Mouse (Mus musculus) intestine, postnatal 0 days (tissue): ENCODE measurements around the gene Gabrb3. TPM values are rescaled to one million over a fixed set of nuclear protein-coding genes. Genes with fewer than 3 reads are reported as not detected.
A peak's percentile ranks its signal among the peaks of the same experiment; 100 is the strongest.

ENCODE experiments used
- ATAC-seq: fragments of 200-750 bp; cut with Nextera tagmentation; 2 replicates; pipeline ENCODE4 v1.8.0; 2017; ENCODE audit warnings: mild to moderate bottlenecking, moderate TSS enrichment, moderate library complexity
- H3K27ac ChIP-seq: fragments of 300-500 bp; sonication (generic); 2 replicates; pipeline ENCODE4 v1.5.1; 2014; ENCODE audit warnings: mild to moderate bottlenecking, low read depth, low read length, moderate library complexity
- H3K27me3 ChIP-seq: fragments of 300-500 bp; sonication (generic); replicated peaks from 2 replicates; pipeline ENCODE4 v1.6.1; 2014; ENCODE audit warnings: low read length, mixed read lengths; ENCODE audit not compliant: control insufficient read depth, insufficient read depth
- H3K36me3 ChIP-seq: fragments of 300-500 bp; sonication (generic); 2 replicates; pipeline ENCODE4 v1.6.1; 2014; ENCODE audit warnings: mild to moderate bottlenecking, moderate library complexity; ENCODE audit not compliant: control insufficient read depth, insufficient read depth
- H3K4me1 ChIP-seq: fragments of 300-500 bp; sonication (generic); replicated peaks from 2 replicates; pipeline ENCODE4 v1.6.1; 2014; ENCODE audit warnings: antibody characterized with exemption, low read length, mixed read lengths; ENCODE audit not compliant: control insufficient read depth, insufficient read depth
- H3K4me2 ChIP-seq: fragments of 300-500 bp; sonication (generic); replicated peaks from 2 replicates; pipeline ENCODE4 v1.6.1; 2014; ENCODE audit warnings: low read depth, mild to moderate bottlenecking, moderate library complexity
- H3K4me3 ChIP-seq: fragments of 300-500 bp; sonication (generic); 2 replicates; pipeline ENCODE4 v1.5.1; 2014; ENCODE audit warnings: low read depth, low read length
- H3K9ac ChIP-seq: fragments of 300-500 bp; sonication (generic); 2 replicates; pipeline ENCODE4 v1.6.1; 2014; ENCODE audit warnings: mild to moderate bottlenecking, low read depth, low read length
- H3K9me3 ChIP-seq: fragments of 300-500 bp; sonication (generic); 2 replicates; pipeline ENCODE4 v1.6.1; 2016; ENCODE audit warnings: mixed run types; ENCODE audit not compliant: control insufficient read depth
- CTCF ChIP-seq: sonication (generic); IDR thresholded peaks from 2 replicates; pipeline ENCODE4 v1.5.1; 2016; ENCODE audit warnings: low read depth, mild to moderate bottlenecking, control low read depth, antibody characterized with exemption, moderate library complexity
- WGBS: fragments of 180-500 bp; shearing (Covaris S2); extraction: QIAGEN DNeasy Blood & Tissue Kit; methylation state at CpG from one replicate; pipeline ENCODE4 v1.1.7; 2014; 5-methylcytosine and 5-hydroxymethylcytosine counted together
- polyA plus RNA-seq: library from polyadenylated mRNA; unstranded; fragments of >200 nt; fragmentation: Nextera tagmentation; extraction: Ambion mirVana; gene quantifications from 2 replicates; pipeline ENCODE4 v1.2.1, GENCODE M21; 2015

Gene Gabrb3
- polyA plus RNA-seq, 1 experiment from 2014 or later, result 4.3 TPM

DNA sequence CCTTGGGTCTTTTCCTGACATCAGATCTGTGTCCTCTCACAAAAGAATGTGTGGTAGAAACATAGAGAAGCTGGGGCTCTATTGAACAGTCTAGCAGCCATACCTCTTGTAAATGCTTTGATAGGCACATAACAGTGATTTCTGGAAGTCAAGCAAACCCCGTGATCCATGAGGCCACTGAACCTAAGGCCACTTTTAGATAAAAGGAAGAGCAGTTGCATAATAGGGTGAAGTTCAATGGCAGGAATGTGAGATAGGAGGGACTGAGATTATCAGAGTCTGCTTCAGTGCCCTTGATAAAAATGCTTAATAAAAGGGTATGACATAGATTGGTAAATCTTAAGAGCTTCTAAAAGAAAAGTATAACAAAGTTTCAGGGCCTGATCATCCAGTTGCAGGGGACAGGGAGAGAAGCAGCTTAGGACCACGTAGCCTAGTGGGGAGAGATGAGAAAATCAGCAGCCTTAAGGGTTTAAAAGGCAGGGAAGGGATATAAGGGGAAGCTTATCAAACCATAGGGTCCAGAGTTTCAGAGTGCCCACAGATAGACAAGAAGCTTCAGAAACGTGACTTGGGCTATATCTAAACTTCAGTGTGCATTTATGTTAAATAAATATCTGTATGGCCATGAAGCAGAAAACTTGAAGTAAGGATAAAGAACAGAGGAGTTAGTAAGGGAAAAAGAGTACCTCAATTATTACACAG lies 141.4 kb downstream of the Gabrb3 start:
- 35% methylated on average over 3 of the region's 3 CpGs for WGBS
- TF ChIP-seq CTCF, result no peak

GRCm38 (mm10) chr7:57564403-57564802 lies 144.9 kb downstream of the Gabrb3 start:
- Histone ChIP-seq H3K9me3 (no peaks in the 10 kb centered on the region), H3K36me3 (no peaks in the 10 kb centered on the region), H3K4me1 (no peaks in the 10 kb centered on the region), H3K27me3 (no peaks in the 10 kb centered on the region), H3K27ac (peak overlapping the region; percentile 17), H3K9ac (no peak overlapping the region), H3K4me2 (no peak overlapping the region), H3K4me3 (no peak overlapping the region)
- TF ChIP-seq CTCF, result no peak
- WGBS, result 80% methylated on average over 12 of the region's 12 CpGs
- ATAC-seq, result peak; percentile 55; the same call in 1 of the 2 replicates

More for the DNA sequence above, 141.4 kb downstream of the Gabrb3 start:
- no peak overlapping the region for H3K9ac ChIP-seq
- H3K36me3 ChIP-seq, result no peaks in the 10 kb centered on the region
- no peaks in the 10 kb centered on the region for H3K4me1 ChIP-seq
- H3K9me3 ChIP-seq, result no peaks in the 10 kb centered on the region
- no peak overlapping the region for H3K4me2 ChIP-seq
- no peaks in the 10 kb centered on the region for H3K27me3 ChIP-seq
- H3K27ac ChIP-seq, result peak overlapping the region; percentile 23; the same call in 1 of the 2 replicates
- ATAC-seq, result peak; percentile 91
- no peak overlapping the region for H3K4me3 ChIP-seq

DNA sequence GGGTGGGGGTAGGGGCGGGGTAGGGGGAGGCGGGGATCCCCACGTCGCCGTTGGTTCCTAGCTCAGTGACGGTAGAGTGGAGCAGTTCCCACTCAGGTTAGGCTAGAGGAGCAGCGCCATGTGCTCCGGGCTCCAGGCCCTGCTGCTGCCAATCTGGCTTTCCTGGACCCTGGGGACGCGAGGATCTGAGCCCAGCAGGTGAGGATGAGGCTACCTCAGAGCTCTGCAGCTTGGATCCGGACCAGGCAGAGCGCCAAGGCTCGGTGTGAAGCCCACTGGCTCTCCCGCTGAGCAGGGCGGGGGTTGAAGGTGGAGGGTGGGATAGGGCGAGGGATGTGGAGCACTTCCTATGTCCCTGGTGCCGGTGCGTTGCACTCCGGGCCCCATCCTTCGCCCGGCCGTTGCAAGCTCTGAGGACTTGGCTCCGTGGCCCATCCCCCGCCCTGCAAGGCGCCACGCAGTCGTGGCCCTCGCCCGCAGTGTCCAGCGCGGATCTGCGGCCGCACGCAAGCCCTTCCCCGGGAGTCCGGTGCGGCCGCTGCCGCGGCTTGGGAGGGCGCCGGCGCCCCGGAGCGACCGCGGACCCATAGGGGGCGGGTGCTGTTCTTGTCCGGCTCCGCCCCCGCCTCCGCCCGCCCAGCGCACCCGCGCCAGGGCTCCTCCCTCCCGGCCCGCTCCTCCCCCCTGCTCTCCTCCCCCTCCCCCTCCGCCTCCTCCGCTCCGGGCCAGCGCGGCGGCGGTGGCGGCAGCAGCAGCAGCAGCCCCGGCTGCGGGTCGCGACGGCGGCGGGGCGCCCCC lies 171.2 kb downstream of the Gabrb3 start:
- no peaks in the 10 kb centered on the region for H3K9me3 ChIP-seq
- H3K27me3 ChIP-seq, result peaks cover 28% of the 10 kb centered on the region
- no peaks in the 10 kb centered on the region for H3K36me3 ChIP-seq
- no peak overlapping the region for H3K27ac ChIP-seq
- ATAC-seq, result peak; percentile 93
- H3K4me2 ChIP-seq, result peak overlapping the region; percentile 94
- H3K4me1 ChIP-seq, result no peaks in the 10 kb centered on the region
- H3K9ac ChIP-seq, result peak overlapping the region; percentile 22; the same call in 1 of the 2 replicates
- peak overlapping the region; percentile 61 for H3K4me3 ChIP-seq
- peak; percentile 14; the same call in 1 of the 2 replicates for TF ChIP-seq CTCF
- whole genome bisulfite sequencing, result 0% methylated on average over 55 of the region's 74 CpGs

- Histone ChIP-seq H3K36me3 (no peaks in the 10 kb centered on the region), H3K27ac (no peak overlapping the region), H3K4me1 (no peaks in the 10 kb centered on the region), H3K4me3 (peak overlapping the region; percentile 61), H3K4me2 (peak overlapping the region; percentile 94), H3K9ac (0 out of 2 replicates have a peak overlapping the region, but pooled peaks have one; percentile 22), H3K9me3 (no peaks in the 10 kb centered on the region), H3K27me3 (peaks cover 28% of the 10 kb centered on the region)
- WGBS, result 0% methylated on average over 27 of the region's 34 CpGs
- TF ChIP-seq CTCF, result no peak
- ATAC-seq, result 0 out of 2 replicates have a peak, but pooled peaks have one; percentile 12
Measured at GRCm38 (mm10) chr7:57591249-57591577, 171.7 kb downstream of the Gabrb3 start.

GRCm38 (mm10) chr7:57591578-57592431 lies 172.3 kb downstream of the Gabrb3 start:
- no peaks in the 10 kb centered on the region for H3K9me3 ChIP-seq
- H3K27ac ChIP-seq, result no peak overlapping the region
- no peak overlapping the region for H3K9ac ChIP-seq
- no peaks in the 10 kb centered on the region for H3K4me1 ChIP-seq
- H3K27me3 ChIP-seq, result peaks cover 28% of the 10 kb centered on the region
- no peak for TF ChIP-seq CTCF
- H3K36me3 ChIP-seq, result no peaks in the 10 kb centered on the region
- peak overlapping the region; percentile 61 for H3K4me3 ChIP-seq
- peak overlapping the region; percentile 94 for H3K4me2 ChIP-seq
- ATAC-seq, result peak; percentile 39; the same call in 1 of the 2 replicates
- 1% methylated on average over 55 of the region's 56 CpGs for WGBS
